Mouse (Mus musculus) liver, embryonic 11.5 days (tissue): ENCODE measurements at regions not wholly inside any gene's neighbourhood (a gene's known extent, or its start where the extent isn't known, plus 50 kb on each side); places are given as distances from the start of the nearest gene placed in this dataset.
A peak's percentile ranks its signal among the peaks of the same experiment; 100 is the strongest.

Experiments
- ATAC-seq: fragments of 200-750 bp; cut with Nextera tagmentation; replicated peaks from 2 replicates; pipeline ENCODE4 v1.8.0; 2017; ENCODE audit warnings: moderate number of reproducible peaks, mild to moderate bottlenecking, moderate TSS enrichment, moderate library complexity; ENCODE audit not compliant: low FRiP score
- DNase-seq: peaks from one replicate; pipeline ENCODE4 v3.0.0-alpha.2; 2017; ENCODE audit warnings: low spot score
- H3K27ac ChIP-seq: fragments of 300-500 bp; sonication (generic); 2 replicates; pipeline ENCODE4 v1.5.1; 2014; ENCODE audit warnings: mild to moderate bottlenecking, low read depth, low read length, control low read depth
- H3K27me3 ChIP-seq: fragments of 300-500 bp; sonication (generic); replicated peaks from 2 replicates; pipeline ENCODE4 v1.6.1; 2014; ENCODE audit warnings: low read length, mixed read lengths; ENCODE audit not compliant: control insufficient read depth, insufficient read depth
- H3K36me3 ChIP-seq: fragments of 300-500 bp; sonication (generic); 2 replicates; pipeline ENCODE4 v1.6.1; 2014; ENCODE audit warnings: mild to moderate bottlenecking, low read length, moderate library complexity, mixed read lengths; ENCODE audit not compliant: control insufficient read depth, insufficient read depth
- H3K4me1 ChIP-seq: fragments of 300-500 bp; sonication (generic); replicated peaks from 2 replicates; pipeline ENCODE4 v1.6.1; 2014; ENCODE audit warnings: low read length, mixed read lengths; ENCODE audit not compliant: control insufficient read depth, insufficient read depth
- H3K4me2 ChIP-seq: fragments of 300-500 bp; sonication (generic); 2 replicates; pipeline ENCODE4 v1.6.1; 2014; ENCODE audit warnings: mild to moderate bottlenecking, control low read depth, moderate library complexity
- H3K4me3 ChIP-seq: fragments of 300-500 bp; sonication (generic); 2 replicates; pipeline ENCODE4 v1.5.1; 2014; ENCODE audit warnings: low read depth, low read length, control low read depth
- H3K9ac ChIP-seq: fragments of 300-500 bp; sonication (generic); 2 replicates; pipeline ENCODE4 v1.6.1; 2014; ENCODE audit warnings: low read depth, low read length, control low read depth
- H3K9me3 ChIP-seq: fragments of 300-500 bp; sonication (generic); 2 replicates; pipeline ENCODE4 v1.6.1; 2016; ENCODE audit warnings: low read length, inconsistent platforms, mixed read lengths; ENCODE audit not compliant: control insufficient read depth
- WGBS: fragments of 180-500 bp; shearing (Covaris S2); extraction: QIAGEN DNeasy Blood & Tissue Kit; methylation state at CpG from one replicate; pipeline ENCODE4 v1.1.7; 2014; 5-methylcytosine and 5-hydroxymethylcytosine counted together

GRCm38 (mm10) chr4:70615794-70616193 is 81.0 kb upstream of the Megf9 start:
- Histone ChIP-seq H3K36me3 (no peaks in the 10 kb centered on the region), H3K4me1 (no peaks in the 10 kb centered on the region), H3K27me3 (no peaks in the 10 kb centered on the region), H3K27ac (no peak overlapping the region), H3K4me2 (no peak overlapping the region), H3K4me3 (no peak overlapping the region), H3K9ac (no peak overlapping the region), H3K9me3 (no peaks in the 10 kb centered on the region)
- 62% methylated on average over 4 of the region's 4 CpGs for WGBS
- DNase-seq (no peak), ATAC-seq (no peak)

GRCm38 (mm10) chr4:70614411-70614810 is 79.6 kb upstream of the Megf9 start:
- Histone ChIP-seq H3K4me2 (no peak overlapping the region), H3K27me3 (no peaks in the 10 kb centered on the region), H3K4me3 (no peak overlapping the region), H3K27ac (no peak overlapping the region), H3K9ac (no peak overlapping the region), H3K4me1 (no peaks in the 10 kb centered on the region), H3K9me3 (no peaks in the 10 kb centered on the region), H3K36me3 (no peaks in the 10 kb centered on the region)
- WGBS, result 84% methylated on average over 5 of the region's 5 CpGs
- no peak for ATAC-seq
- DNase-seq, result no peak

GRCm38 (mm10) chr4:70603209-70603852 is 68.5 kb upstream of the Megf9 start:
- Histone ChIP-seq H3K4me1 (no peaks in the 10 kb centered on the region), H3K27ac (no peak overlapping the region), H3K4me2 (no peak overlapping the region), H3K4me3 (no peak overlapping the region), H3K27me3 (no peaks in the 10 kb centered on the region), H3K9ac (no peak overlapping the region), H3K36me3 (no peaks in the 10 kb centered on the region), H3K9me3 (no peaks in the 10 kb centered on the region)
- 20% methylated on average over 3 of the region's 3 CpGs for WGBS
- DNase-seq (no peak), ATAC-seq (no peak)

- Histone ChIP-seq H3K27me3 (no peaks in the 10 kb centered on the region), H3K4me3 (no peak overlapping the region), H3K9me3 (no peaks in the 10 kb centered on the region), H3K4me2 (no peak overlapping the region), H3K4me1 (no peaks in the 10 kb centered on the region), H3K36me3 (no peaks in the 10 kb centered on the region), H3K27ac (no peak overlapping the region), H3K9ac (no peak overlapping the region)
- DNase-seq, result no peak
- WGBS, result 10% methylated on average over 4 of the region's 4 CpGs
- 0 out of 2 replicates have a peak, but pooled peaks have one; percentile 29 for ATAC-seq
Observed at GRCm38 (mm10) chr4:70601301-70601700, 66.5 kb upstream of the Megf9 start.
